Mouse (Mus musculus) adrenal gland, postnatal 4 days (tissue): ENCODE results near the gene Stx12. TPM values are rescaled to one million over a fixed set of nuclear protein-coding genes. Genes with fewer than 3 reads are reported as not detected.
A peak's percentile ranks its signal among the peaks of the same experiment; 100 is the strongest.

Source experiments
- DNase-seq, 2 experiments: peaks; one replicate each; pipeline ENCODE4 v3.0.0; 2021 to 2022; ENCODE audit warnings: low spot score in 2 of 2, mixed read lengths in 2 of 2
- total RNA-seq, 2 experiments: library from RNA; stranded (reverse); gene quantifications; 2 replicates each; pipeline ENCODE4 v1.2.3; 2021

The Stx12 gene
- total RNA-seq, 2 experiments from 2014 or later = 54.8 to 58.3 TPM

DNA sequence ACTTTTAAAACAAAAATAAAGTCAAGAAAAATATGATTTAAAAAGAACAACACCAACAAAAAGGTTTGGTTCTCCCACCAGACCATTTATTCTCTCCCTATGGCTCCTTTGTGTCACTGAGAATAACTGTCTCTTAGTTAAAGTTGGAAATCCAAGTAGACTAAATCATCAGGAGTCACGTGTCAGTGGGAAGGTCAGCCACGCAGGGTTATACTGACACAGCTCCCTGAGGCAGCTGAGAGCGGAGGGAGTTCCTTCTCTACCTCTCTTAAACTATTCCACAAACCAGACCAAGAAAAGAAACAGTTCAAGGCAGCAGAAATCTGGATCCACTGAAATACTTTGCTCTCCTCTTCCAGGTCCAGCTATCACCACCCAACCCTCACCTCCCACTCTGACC, 13.2 kb downstream of the Stx12 start:
- DNase-seq = no peak

DNA sequence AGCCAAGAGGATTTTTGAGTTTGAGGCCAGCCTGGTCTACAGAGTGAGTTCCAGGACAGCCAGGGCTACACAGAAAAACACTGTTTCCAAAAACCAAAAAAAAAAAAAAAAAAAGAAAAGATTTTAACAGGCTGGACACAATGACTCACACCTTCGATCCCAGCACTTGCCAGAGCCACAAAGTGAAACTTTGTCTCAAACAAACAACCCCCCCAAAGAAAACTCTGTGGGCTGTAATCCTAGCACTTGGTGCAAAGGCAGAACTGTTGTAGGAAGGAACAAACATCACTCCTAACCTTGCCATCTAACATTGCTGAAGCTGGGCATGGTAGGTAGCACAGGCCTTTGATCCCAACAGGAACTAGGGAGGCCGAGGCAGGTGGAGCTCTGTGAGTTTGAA, 19.5 kb downstream of the Stx12 start:
- no peak for DNase-seq

DNA sequence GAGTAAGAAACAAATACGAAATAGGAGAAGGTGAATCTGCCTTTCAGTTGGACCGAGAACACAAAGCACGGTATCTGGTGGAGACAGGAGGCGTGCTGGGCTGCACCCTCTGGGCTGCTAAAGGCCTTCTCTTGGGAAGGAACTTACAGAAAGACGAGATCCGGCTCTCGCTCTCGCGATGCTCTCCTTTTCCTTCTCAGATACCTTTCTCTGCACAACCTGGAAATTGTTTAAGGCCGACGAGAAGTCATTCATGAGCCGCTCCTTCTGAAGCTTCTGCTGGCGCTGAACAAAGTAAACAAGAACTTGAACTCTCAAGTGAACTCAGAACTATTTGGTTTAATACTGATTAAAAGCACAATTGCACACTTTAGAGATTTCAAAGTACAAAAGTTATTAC, 21.3 kb downstream of the Stx12 start:
- DNase-seq = no peak

DNA sequence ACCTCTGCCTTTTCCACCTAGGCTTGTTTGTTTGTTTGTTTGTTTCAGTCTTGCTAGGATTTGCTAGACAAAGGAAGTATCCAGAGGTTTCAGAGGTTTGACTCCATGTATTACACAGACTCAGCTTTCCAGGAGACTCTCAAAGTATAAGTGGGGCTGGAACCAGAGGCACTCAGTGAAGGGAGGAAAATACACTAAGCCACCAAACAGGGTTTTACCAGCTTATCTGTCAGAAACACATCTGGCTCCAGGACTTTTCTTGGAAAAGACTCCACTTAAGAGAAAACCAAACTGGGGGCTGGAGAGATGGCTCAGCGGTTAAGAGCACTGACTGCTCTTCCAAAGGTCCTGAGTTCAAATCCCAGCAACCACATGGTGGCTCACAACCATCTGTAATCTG, 23.4 kb downstream of the Stx12 start:
- DNase-seq = no peak

DNA sequence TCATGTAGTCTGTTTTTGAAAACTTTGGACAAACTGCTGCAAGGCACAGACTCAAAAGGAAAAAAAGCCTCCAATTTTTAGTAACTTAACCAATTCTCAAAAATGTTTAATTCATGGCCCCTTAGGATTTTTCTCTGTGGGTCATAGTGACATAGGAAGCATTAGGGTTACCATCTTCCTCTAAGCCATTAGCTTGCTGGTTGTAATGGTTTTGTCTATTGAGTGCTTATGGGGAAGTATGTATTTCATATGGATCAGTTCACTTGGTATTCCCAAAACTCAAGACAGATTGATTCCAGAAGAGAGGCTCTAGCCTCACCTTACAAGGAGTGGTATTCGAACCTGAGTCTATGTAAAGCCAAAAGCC, 40.6 kb downstream of the Stx12 start:
- DNase-seq = no peak

DNA sequence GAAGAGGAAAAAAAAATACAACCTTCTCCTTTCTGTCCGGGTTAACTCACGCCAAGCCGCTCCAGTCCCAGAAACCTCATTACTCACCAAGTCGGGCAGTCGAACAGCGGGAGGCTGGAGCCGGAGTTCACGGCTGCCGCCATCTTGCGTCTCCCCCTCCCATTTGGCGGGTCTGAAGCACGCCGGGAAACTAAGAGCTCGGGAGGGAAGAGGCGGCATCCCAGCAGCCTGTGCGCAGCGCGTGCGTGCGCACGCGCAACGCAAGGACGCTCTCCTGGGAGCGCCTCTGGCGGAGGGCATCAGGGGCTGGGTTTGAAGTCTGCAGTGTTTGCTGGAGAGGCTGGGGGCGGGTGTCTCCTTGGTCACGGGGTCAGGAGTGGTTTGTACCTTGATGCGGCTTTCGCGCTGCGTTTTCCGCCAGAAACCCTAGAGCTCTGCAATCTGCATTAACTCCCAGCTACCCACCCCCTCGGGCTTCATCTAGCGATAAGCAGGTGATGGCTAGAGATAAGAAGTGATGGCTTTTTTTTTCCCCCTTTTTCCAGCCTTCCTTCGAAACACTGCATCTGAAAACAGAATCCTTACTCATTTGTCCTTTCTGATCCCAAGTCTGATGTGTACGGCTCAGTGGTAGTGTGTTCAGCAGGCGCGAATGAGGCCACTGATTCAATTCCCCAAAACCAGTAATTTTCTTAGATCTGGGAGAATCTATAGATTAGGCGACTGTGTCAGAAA, 41.2 kb downstream of the Stx12 start, which contains the start of gene Ppp1r8:
Gene Ppp1r8 (minus strand): TSS at position 200 of the 735 bp plus-strand sequence.
- DNase-seq = peak; percentile 64 to 72

DNA sequence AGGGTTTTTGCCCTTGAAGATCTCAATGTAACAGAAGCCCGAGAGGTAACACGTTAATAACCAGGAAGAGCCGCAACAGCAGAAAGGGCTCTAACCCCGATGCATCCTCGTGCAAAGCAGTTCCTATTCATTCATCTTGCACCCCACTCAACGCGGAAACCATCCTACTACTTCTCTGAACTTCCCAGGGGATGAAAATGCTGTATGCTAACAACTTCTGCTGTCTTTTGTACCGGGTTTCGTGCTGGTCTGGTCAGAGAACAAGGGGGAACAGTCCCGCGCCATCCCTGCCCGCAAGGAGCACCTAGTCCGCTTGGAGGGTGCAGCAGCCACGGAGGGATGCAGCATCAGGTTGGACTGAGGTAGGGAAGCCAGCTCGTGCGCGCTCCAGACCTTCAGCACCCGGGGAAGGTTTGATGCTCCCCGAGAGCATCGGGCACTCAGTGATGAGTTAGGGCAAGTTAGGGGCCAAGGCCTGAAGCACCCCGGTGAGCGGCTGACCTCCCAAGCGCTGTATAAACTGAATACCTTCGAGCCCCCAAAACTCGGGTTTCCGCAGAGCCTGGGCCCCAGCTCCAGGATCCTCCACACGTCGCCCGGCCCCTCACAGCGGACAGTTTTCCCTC, 41.9 kb downstream of the Stx12 start:
- peak in 1 of 2 experiments; percentile 9 for DNase-seq

DNA sequence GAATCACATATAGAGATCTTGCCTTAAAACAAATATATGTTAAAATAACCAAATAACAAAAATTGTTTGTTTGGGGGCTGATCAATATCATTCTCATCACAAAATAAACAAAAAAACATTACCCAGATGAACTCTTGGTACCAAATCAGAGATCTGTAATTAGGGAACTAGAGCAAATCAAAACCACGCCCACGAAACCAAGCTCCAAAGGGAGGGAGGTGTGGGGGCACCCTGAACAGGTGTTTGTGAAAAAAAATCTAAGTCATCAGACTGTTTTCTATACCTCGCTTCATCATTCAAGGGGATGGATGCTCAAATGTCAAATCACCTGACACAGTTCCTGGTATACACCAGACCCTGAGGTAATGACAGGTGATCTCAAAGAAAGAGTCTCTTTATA, 42.8 kb downstream of the Stx12 start:
- no peak for DNase-seq

DNA sequence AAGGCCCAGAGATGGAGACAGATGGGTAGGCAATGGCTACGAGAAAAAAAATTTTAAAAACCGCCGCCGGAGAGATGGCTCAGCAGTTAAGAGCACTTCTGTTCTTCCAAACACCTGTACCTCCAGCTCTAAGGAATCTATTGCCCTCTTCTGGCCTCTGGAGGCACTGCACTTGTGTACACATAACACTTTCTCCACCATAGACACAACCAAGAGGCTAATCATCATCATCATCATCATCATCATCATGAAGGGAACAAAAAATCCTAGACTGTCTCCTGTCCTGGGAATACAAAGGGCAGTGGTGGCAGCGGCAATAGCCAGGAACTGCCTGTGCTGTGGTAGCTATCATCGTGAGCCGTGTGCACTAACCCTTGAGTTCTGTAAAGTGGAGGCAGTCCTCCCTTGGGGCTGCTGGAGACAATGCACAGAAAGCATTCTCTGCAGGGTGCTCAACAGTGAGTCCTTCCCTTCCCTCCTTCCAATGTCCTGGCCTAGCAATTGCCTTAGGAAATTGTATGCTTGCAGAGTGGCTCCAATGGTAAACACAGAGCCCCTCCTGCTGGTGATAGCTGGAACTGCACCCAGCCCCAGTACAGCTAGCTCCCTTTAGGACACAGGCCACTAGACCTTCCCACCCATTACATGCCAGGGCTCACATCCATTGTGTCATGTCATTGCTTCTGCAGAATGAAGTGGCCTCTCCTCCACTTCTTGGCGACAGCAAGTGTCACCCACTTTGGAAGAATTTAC, 60.5 kb downstream of the Stx12 start:
- peak; percentile 35 to 50 for DNase-seq

DNA sequence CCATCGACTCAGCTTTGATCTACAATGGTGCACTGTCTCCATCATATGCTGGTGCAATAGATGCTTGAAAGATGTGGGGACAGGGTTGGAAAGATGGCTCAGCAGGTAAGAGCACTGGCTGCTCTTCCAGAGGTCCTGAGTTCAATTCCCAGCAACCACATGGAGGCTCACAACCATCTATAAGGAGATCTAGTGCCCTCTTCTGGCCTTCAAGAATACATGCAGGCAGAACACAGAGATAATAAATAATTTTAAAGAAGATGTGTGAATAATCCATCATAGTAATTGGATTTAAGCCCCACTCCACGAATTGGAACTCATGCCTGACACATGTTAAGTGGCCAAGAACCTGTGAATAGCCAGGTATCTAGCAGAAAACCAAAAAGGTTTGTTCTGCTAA, 65.9 kb downstream of the Stx12 start:
- DNase-seq = no peak

DNA sequence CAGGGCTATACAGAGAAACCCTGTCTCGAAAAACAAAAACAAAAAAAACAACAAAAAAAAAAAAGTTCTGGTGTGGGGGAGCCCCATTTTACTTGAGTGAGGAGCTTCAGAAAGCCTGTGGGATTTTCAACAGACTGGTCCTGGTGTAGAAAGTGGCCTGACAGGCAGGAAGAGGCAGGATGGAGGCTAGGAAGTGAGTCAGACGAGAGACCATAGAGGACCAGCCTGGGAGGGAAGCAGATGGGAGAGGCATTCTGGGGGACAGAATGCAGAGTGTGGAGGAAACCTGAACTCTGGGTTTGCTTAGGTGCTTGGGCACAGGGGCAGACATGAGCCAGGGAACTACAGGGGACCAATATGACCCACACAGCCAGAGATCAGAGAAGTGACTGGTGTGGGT, 67.5 kb downstream of the Stx12 start:
- DNase-seq = no peak

DNA sequence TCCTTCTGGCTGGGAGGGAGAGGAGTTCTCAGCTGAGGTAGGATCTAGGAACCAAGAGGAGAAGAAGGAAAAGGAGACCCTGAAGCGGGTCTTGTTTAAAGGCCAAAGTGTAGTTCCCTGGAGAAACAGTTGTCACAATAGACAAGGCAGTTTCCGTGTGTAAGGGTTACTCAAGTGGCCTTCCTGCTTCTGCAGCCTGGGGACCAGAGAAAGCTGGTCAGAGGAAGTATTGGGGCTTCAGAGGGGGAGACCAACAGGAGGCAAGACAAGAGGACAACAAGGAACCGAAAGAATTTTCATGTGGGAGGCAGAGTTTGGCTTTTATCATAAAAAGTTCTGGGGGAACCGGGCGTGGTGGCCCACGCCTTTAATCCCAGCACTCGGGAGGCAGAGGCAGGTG, 67.9 kb downstream of the Stx12 start:
- DNase-seq = no peak

DNA sequence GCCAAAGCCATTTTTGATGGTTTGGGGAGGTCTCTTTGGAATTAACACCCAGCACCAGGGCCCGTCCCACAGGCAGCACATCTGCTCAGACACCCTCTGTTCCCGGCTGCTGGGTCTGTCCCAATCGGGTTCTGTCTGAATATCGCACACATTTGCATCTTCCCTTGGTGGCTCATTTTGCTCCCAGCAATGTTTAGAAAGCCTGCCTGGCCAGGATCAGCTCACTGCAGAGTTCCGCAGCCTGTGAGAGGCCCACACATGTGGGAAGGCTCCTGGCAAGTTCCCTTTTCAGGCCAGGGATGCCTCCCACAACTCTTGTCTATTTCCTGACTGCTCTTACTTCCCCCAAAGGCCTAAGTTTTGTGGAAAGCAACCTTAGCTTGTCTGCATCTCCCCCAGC, 74.7 kb downstream of the Stx12 start:
- no peak for DNase-seq

DNA sequence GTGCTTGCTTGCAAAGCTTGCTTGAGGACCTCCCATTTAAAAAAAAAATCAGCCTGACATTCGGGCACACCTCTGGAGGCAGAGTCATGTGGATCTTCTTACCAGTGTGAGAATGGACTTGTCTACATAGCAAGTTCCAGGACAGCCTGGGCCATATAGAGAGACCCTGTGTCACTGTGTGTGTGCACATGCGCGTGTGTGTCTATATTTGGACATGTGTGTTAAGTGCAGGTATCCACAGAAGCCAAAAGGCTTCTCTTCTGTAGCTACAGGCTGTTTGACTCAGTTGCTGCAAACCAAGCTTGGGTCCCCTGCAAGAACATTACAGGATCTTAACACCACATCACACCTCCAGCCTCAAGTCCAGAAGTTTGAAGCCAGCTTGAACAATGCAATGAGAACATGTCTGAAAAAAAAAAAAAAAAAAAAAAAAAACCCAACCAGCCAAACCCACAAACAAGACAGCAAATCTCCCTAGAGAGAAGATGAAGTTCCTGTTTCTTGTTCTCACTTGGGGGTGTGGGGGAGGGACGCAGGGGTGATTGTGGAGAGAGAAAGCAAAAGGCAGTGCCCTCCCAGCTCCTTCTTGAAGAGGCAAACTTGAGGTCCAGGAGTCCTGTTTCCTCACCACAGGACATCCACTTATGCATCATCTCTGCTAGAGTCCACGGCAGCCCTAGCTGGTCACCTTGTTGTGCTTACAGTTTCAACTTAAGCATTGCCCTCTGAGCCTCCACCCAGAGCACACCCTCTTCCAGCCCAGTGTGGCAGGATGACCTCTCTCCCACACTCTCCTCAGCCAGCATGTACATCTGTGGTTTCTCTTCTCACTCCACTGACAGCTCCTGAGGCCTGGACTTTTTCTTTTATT, 76.3 kb downstream of the Stx12 start:
- no peak for DNase-seq

DNA sequence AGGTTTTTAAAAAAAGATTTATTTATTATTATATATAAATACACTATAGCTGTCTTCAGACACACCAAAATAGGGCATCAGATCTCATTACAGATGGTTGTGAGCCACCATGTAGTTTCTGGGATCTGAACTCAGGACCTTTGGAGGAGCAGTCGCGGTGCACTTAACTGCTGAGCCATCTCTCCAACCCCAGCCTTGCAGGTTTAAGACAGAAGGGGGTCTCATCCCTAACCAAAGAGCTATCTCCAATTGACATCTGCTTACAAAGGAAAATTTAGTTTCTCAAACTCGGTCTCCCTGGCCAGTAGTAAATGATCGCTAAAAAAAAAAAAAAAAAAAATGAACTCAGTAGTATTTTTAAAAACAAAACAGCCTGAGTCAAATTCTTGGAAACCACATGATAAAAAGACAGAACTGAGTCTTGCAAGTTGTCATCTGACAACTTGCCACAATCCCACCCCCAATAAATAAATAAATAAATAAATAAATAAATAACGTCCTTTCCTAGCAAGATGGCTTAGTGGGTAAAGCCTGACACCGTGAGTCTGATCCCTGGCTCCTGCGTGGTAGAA, 77.6 kb downstream of the Stx12 start:
- no peak for DNase-seq

DNA sequence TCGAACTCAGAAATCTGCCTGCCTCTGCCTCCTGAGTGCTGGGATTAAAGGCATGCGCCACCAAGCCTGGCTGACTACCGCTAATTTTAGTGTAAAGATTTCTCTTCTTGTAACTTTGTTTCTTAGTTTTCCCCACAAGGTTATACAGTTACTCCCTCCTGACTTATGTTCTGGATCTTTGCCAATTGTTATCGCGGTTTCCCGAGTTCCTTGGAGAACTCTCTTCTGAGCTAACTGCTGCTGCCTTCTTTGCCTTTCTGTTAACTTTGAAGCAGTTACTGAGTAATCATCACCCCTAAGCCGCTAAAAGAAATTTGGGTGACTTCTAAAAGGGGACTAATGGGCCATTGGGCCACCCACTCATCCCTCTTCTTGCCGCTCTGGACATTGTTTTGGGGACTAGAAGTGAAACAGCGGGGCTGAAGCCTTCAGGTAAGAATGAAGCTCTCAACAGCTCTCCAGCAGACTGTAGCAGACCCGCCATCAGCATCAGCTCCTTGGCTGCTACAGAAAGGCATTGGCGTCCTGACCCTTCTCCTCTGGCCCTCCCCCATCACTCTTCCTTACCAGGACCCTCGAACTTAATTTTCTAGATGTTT, 78.6 kb downstream of the Stx12 start:
- DNase-seq = no peak

DNA sequence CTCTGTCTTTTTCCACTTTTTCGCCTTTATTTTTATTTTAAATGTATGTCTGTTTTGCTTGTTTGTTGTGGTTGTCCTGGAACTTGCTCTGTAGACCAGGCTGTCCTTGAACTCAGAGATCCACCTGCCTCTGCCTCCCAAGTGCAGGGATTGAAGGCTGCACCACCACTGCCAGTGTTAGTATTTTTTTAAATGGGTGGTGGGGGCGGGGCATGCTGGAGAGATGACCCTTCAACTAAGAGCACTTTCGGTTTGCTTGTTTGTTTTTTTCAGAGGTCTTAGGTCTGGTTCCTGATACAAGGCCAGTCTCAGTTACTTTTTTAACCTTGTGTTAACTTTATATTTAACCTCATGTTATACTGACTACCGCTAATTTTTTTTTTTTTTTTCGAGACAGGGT, 79.2 kb downstream of the Stx12 start:
- DNase-seq = no peak

DNA sequence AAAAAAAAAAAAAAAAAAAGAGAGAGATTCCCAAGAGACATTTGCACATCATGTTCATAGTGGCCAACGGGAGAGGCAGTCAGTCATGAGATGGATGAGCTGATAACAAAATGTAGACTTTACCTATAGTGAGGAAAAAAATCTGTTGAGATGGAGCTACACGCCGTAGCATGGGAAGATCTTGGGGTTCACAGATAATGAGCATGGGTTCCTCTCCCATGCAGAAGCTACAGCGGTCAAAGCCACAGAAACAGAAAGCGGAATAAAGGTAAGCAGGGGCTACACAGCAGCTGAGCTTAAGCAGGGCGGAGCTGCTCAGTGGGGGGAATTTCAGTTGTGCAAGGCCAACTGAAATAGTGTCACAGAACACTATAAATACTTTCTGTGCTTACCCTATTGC, 80.0 kb downstream of the Stx12 start:
- DNase-seq = no peak

DNA sequence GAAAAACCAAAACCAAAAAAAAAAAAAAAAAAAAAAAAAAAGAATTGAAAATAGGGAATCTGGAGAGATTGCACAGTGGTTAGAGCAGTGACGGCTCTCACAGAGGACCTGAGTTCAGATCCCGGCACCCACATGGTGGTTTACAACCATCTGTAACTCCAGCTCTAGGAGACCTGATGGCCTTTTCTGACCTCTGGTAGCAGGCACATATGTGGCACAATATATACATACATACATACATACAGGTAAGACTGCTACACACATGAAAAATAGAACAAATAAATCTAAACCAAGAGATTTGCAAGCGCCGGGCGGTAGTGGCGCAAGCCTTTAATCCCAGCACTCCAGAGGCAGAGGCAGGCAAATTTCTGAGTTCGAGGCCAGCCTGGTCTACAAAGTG, 80.4 kb downstream of the Stx12 start:
- no peak for DNase-seq
